Mouse (Mus musculus): ENCODE data around the gene Dvl3.

Dvl3 gene

GRCm38 (mm10) chr16:20497980-20498676 is 18.7 kb upstream of the Dvl3 start:
- no peak for DNase-seq

- DNase-seq: peak; percentile 95 to 97
Measured at GRCm38 (mm10) chr16:20498677-20499475, 17.9 kb upstream of the Dvl3 start, which contains the start of gene Eif2b5. Eif2b5 (plus strand) TSS chr16:20498817.

DNA sequence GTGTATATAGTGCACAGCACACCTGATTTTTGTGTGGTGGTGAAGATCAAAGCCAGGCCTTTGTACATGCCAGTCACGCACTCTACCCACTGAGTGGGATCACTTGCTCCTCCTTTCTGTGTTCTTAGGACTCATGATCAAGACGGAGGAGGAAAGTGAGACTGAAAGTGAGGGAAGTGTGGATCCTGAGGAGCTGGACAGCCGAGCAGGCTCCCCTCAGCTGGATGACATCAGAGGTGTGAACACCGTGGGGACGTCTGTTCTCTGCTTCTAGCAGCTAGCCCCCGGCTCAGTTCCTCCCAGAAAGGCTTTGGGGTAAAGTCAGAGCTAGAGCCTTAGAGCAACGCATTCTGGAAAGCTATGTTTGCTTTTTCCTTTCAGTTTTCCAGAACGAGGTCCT is 10.8 kb upstream of the Dvl3 start:
- no peak for DNase-seq

- DNase-seq: peak; percentile 70 to 78
Measured at GRCm38 (mm10) chr16:20509349-20509748, 7.4 kb upstream of the Dvl3 start.

DNA sequence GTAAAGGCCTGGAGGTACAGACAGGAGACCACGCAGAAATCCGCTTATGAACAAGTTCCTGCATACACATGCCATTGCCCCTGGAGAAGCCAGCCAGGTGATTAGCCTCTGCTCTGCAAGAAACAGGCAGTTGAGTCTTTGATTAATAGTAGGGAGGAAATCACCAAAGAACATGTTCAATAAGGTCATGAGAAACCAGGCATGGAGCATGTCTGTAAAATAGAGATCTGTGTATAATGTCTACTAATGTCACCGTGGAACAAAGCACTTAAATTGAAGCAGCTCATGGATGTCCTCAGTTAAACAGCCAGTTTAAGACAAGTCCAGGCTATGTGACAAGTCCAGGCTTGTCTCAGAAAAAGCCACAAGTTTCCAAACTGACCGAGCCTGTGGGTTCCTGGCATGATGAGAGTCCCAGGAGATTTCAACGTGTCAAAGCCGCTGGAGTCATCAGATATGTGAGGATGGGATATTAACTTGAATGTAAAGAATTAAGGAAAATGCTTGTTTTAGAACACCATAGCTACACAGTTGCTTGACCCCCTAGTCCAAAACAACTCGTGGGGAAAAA is 5.4 kb upstream of the Dvl3 start:
- DNase-seq: no peak

DNA sequence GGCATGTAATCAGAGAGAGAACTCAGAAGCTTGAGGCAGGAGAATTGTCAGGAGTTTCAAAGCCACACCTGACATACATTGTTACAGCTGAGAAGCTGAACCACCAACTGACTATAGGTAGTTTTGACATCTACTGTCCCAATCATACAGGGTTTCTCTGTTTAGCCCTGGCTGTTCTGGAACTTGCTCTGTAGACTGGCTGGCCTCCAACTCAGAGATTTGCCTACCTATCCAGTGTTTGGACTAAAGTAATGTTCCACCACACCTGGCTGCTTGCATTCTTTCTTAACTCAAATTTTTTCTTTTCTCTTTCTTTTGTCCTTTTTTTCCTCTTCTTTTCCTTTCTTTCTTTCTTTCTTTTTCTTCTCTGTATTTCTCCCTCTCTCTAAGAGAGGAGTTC is 750 bp upstream of the Dvl3 start:
- DNase-seq: peak; percentile 60 to 66

DNA sequence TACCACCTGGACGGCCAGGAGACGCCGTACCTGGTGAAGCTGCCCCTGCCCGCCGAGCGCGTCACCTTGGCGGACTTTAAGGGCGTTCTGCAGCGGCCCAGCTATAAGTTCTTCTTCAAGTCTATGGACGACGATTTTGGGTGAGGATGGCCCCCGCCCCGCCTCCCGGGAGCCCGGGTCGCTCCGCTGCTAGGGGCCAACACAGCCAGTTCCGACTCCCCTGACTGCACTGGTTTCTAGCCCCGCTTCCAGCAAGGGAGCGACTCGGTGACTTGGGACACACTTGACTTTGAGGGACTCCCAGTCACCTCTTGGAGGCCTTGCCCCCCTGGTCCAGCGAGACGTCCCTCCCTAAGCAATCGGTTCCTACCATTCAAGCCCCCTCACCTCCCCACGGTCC is 434 bp downstream of the Dvl3 start:
- peak in 1 of 2 experiments; percentile 17 for DNase-seq

GRCm38 (mm10) chr16:20517701-20518374 is 1.1 kb downstream of the Dvl3 start:
- peak; percentile 46 to 73 for DNase-seq

DNA sequence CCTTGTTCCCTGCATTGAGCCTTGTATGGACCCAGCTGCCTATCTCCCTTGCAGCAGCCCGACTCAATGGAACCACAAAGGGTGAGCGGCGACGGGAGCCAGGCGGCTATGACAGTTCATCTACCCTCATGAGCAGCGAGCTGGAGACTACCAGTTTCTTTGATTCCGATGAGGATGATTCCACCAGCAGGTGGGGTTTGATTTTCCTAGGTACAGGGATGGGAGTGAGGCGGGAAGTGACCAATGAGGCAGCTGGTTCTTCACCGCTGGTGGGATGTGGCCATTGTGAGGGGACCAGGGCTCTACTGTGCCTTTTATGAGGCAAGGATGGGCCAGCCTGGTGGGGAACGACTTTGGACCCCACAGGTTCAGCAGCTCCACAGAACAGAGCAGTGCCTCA is 7.1 kb downstream of the Dvl3 start:
- peak in 1 of 2 experiments; percentile 33 for DNase-seq

- no peak for DNase-seq
Measured at GRCm38 (mm10) chr16:20528779-20529178, 12.0 kb downstream of the Dvl3 start.

DNA sequence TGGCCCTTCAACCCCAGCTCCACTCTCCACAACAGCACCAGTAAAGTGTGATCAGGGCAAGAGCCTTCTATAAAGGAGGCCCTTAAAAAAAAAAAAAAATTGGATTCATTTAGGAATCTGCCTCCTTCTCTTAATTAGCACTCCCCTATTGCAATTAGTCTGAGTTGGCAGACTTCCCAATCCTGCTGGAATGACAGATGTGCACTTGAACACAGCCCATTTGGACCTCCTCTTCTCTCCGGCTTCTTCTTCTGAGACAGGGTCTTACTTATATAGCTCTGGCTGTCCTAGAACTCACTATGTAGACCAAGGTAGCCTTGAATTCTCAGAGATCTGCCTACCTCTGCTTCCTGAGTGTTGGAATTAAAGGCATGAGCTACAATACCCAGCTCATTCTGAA is 12.6 kb downstream of the Dvl3 start:
- no peak for DNase-seq

- DNase-seq: no peak
Measured at GRCm38 (mm10) chr16:20530941-20531340, 14.2 kb downstream of the Dvl3 start.

- DNase-seq: no peak
Measured at GRCm38 (mm10) chr16:20534617-20535295, 18.0 kb downstream of the Dvl3 start.

DNA sequence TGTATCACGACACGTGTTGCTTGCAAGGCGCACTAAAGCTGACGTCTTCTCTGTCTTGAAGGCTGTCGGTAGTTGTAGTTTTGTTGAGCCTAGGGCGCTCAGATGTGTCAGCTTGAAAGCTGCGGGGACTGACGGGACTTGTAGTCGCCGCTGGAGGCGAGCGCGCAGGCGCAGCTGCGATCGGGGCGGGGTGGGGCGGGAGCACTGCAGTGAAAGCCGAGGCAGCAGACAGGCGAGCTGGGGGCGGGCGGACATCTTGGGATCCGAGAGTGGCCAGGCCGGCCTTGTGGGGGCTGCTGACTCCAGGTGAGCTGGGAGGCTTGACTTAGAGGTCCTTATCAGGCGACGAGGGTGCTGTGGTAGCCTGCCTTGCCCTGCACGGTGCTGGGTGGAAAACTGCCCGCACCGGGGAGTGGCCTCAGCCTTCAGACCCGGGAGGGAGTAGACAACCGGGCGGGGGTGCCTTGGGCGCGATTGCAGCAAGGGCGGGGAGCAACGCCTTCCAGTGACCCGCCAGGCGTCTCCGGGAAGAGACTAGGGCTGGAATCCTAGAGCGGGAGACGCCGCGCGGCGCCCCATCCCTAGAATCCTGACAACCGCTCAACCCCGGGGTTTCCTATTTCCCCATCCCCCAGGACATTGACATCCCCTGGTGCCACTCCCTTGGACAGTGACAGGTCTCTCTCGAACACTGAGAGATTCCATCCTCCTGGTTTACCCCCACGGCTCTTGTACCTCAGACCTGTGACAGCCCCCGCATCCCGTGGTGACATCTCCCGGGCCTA is 18.7 kb downstream of the Dvl3 start, which contains the start of gene Ap2m1:
TSS of gene Ap2m1 (plus strand) at position 183 of the 785 bp plus-strand sequence.
- peak; percentile 92 to 98 for DNase-seq

DNA sequence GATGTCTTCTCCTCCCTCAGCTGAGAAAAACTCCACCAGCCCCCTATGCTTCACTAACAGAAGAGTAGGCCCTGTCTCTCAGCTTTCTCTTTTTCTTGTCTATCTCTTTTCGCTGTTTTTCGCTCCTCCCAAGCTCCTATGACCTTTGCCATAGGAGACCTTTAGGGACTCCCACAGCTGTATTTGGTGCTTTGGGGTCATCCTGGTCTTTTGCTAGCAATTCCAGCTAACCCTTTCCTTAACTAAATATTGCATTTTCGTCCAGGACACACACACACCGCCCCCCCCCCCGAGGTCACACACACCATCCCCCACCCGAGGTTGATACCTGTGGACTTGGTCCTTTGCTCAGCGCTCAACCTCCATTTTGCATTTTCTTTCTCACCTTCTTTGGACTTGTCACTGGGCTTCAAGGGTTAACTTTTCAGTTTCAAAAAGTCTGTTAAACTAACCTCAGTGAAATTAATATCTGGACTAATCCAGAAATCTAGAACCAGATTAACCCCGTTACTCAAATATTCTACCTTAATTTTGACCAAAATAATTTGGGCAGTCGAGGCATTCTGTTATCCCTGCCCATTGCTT is 19.4 kb downstream of the Dvl3 start:
- no peak for DNase-seq

GRCm38 (mm10) chr16:20537071-20537471 is 20.3 kb downstream of the Dvl3 start:
- DNase-seq: peak; percentile 78 to 89

- no peak for DNase-seq
Measured at GRCm38 (mm10) chr16:20537601-20538320, 21.0 kb downstream of the Dvl3 start.

- no peak for DNase-seq
Measured at GRCm38 (mm10) chr16:20539649-20540048, 22.9 kb downstream of the Dvl3 start.

GRCm38 (mm10) chr16:20540438-20540837 is 23.7 kb downstream of the Dvl3 start:
- no peak for DNase-seq

DNA sequence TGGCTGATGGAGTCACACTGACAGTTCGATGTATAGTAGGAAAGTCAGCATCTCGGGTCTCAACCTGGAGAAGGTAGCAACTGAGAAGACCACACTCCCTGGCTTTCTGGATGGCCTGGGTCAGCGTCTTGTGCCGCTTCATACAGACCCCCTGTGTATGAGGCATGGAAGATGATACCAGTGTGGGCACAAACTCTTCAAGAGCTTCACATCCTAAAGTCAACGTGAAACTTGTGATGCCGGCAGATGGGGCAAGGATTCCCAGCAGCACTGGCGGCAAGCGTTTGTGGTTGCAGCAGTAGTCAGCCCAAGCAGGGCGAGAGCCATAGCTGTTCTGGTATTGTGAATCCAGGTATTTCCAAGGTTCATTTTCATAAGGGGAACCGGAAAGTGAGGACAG is 28.9 kb downstream of the Dvl3 start:
- no peak for DNase-seq

DNA sequence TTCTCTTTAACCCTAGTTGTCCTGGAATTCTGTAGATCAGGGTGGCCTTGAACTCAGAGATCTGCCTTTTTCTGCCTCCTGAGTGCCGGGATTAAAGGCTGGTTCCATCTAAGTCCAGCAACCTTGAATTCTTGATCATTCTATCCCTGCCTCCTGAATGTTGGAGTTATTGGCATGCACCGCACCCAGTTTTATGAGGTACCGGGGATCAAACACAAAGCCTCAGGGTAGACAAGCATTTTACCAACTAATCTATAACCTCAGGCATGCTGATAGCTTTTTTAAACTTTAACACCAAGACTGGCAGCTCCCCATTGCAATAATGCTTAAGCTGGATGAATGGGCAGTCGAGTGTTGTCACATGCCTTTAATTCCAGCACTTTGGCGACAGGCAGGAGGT is 30.6 kb downstream of the Dvl3 start:
- no peak for DNase-seq
